In genomic region chr12:102647839-102648564, GRCm38 (mm10) we compare ENCODE assay signal across 8 mouse cellular contexts. TPM values are rescaled to one million over a fixed set of nuclear protein-coding genes. Genes with fewer than 3 reads are reported as not detected.
DNase-seq lines count a peak whose midpoint lies in the region.
"Had no signal": no experiment of that assay in that cellular context is flagged by ENCODE, and none has a peak within 500 bp of the region (broad histone marks: within the 10 kb centered on the region; RNA-seq: fewer than 3 reads in every experiment).

No protein-coding gene starts in this region.

- no peaks in the 10 kb centered on the region for H3K9me3 ChIP-seq in midbrain, embryonic 10.5 days (replicated peaks)

- peaks cover 37% of the 10 kb centered on the region for H3K4me1 ChIP-seq in midbrain, embryonic 10.5 days

- DNase-seq in NIH3T3 (ENCODE audit: low read depth): peak; percentile 22
- peak; percentile 63 to 73 for DNase-seq in cerebellum, postnatal 10 days
- DNase-seq in kidney, postnatal 14 days: peak; percentile 86
- peak; percentile 72 to 89 for DNase-seq in lung, postnatal 4 days
- no peak for DNase-seq in spleen, postnatal 14 days (ENCODE audit: low spot score in 2 of 2)
- no peak for DNase-seq in midbrain, embryonic 10.5 days (ENCODE audit: low spot score)
- no peak for DNase-seq in thymus, postnatal 0 days (ENCODE audit: low spot score)
- DNase-seq: forebrain, postnatal 0 days had no signal

- no peak overlapping the region for H3K4me3 ChIP-seq in midbrain, embryonic 10.5 days

- no peak overlapping the region for H3K27ac ChIP-seq in midbrain, embryonic 10.5 days (replicated peaks)

- no peaks in the 10 kb centered on the region for H3K27me3 ChIP-seq in midbrain, embryonic 10.5 days (ENCODE audit: low read depth, poor library complexity, severe bottlenecking)

- WGBS in midbrain, embryonic 10.5 days: 88% methylated on average over 14 of the region's 14 CpGs

- H3K36me3 ChIP-seq in midbrain, embryonic 10.5 days: no peaks in the 10 kb centered on the region

RNA-seq across cellular contexts. Expression of gene Itpk1, which starts 56.7 kb away (rescaled TPM):
- polyA plus RNA-seq in midbrain, embryonic 10.5 days (2016; fragmentation: Nextera tagmentation; extraction: Ambion mirVana): 16.1 and 16.9 TPM in 2 replicates
- polyA plus RNA-seq in thymus, postnatal 0 days (2015; fragmentation: Nextera tagmentation; extraction: Ambion mirVana): 18.6 and 19.9 TPM in 2 replicates

Comparison
In these comparisons a context has a peak if more than half of its experiments do, and no peak if none do; other contexts are left out.
1. DNase-seq: peak in NIH3T3 (single experiment), cerebellum, postnatal 10 days (2 of 2), kidney, postnatal 14 days (single experiment) and lung, postnatal 4 days (2 of 2); none in spleen, postnatal 14 days (0 of 2), midbrain, embryonic 10.5 days (single experiment) and thymus, postnatal 0 days (single experiment).